Mouse (Mus musculus): ENCODE results near the gene Adprh. TPM values are rescaled to one million over a fixed set of nuclear protein-coding genes. Genes with fewer than 3 reads are reported as not detected.

Adprh gene
- polyA plus RNA-seq, 1 experiment from 2014 or later = 142 TPM

- H3K9ac ChIP-seq = no peak overlapping the region
- 83% methylated on average over 13 of the region's 13 CpGs for WGBS
- no peak overlapping the region for H3K4me3 ChIP-seq (replicated peaks)
- H3K4me2 ChIP-seq = no peak overlapping the region
- H3K27ac ChIP-seq = no peak overlapping the region
- H3K4me1 ChIP-seq = peaks cover 14% of the 10 kb centered on the region
- ATAC-seq (ENCODE audit: low FRiP score) = no peak
- H3K9me3 ChIP-seq = no peaks in the 10 kb centered on the region
- no peaks in the 10 kb centered on the region for H3K36me3 ChIP-seq (replicated peaks)
- H3K27me3 ChIP-seq = no peaks in the 10 kb centered on the region
Measured at GRCm38 (mm10) chr16:38396155-38396554, 56.3 kb downstream of the Adprh start.

DNA sequence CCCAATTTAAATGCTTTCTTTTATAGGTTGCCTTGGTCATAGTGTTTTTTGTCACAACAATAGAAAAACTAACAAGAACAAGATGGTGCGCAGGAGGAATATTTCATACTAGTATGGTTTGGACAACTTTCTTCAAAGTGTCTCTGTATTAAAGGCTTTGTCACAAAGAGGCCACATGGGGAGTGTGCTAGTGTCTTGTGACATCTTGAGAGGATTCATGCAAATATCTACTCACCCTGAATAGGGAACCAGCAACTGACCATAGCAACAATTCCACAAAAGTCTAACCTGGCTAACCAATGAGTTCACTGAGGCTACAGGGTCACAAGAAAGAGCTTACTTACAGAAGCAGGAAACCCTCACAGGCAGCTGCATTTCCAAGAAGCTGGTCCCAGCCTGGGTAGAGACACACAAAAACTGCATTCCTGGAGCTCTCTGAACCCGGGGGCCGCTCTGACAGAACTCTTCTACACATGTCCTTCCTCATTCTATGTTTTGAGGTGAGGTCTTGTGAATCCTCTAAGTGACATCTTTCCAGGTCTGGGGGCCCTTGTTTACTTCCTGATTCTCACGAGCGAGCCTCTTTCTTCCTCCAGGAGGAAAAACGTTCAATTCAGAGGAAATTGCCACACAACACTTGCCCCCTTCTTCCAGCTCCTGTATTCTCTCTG is 57.3 kb downstream of the Adprh start:
- Histone ChIP-seq H3K9me3 (no peaks in the 10 kb centered on the region), H3K4me3 (replicated peaks) (no peak overlapping the region), H3K36me3 (replicated peaks) (no peaks in the 10 kb centered on the region), H3K9ac (no peak overlapping the region), H3K4me2 (no peak overlapping the region), H3K27ac (no peak overlapping the region), H3K27me3 (no peaks in the 10 kb centered on the region), H3K4me1 (peaks cover 11% of the 10 kb centered on the region)
- ATAC-seq (ENCODE audit: low FRiP score) = no peak
- WGBS = 76% methylated on average over 6 of the region's 6 CpGs

DNA sequence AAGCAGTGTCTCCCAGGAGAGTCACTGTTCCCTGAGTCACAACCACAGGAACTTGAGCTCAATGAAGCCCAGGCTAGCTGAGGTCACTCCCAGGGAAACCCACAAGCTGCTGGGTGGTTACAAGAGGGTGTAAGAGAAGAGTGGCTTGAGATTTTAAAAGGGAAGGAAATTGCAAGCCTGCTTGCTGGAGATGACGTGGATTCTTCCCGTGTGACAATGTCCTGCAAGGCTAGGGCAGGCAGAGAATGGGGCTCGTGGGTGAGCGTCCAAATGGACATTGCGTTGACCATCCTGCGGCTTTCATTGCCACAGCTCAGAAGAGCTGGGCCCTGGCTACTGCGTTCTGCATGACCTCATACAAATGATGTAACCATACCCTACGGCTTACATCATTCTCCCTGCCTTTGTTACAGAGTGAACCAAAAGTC is 58.3 kb downstream of the Adprh start:
- H3K27me3 ChIP-seq = no peaks in the 10 kb centered on the region
- no peaks in the 10 kb centered on the region for H3K9me3 ChIP-seq
- H3K36me3 ChIP-seq (replicated peaks) = no peaks in the 10 kb centered on the region
- peaks cover 2% of the 10 kb centered on the region for H3K4me1 ChIP-seq
- WGBS = 85% methylated on average over 8 of the region's 8 CpGs
- no peak for ATAC-seq (ENCODE audit: low FRiP score)
- H3K4me2 ChIP-seq = no peak overlapping the region
- H3K27ac ChIP-seq = no peak overlapping the region
- no peak overlapping the region for H3K9ac ChIP-seq
- H3K4me3 ChIP-seq (replicated peaks) = no peak overlapping the region

Other genes starting within 250 kb of the Adprh start
- not detected in 2 replicates for gene Nr1i2, start 157.9 kb downstream of the Adprh start, polyA plus RNA-seq (2016; fragmentation: Nextera tagmentation; extraction: Ambion mirVana)
- 0.56 and 0.60 TPM in 2 replicates for gene Maats1, start 110.6 kb downstream of the Adprh start, polyA plus RNA-seq (2016; fragmentation: Nextera tagmentation; extraction: Ambion mirVana)
- 141 and 144 TPM in 2 replicates for gene Cox17, start 105.7 kb downstream of the Adprh start, polyA plus RNA-seq (2016; fragmentation: Nextera tagmentation; extraction: Ambion mirVana)
- not detected in 2 replicates for gene Gm21987, start 105.7 kb downstream of the Adprh start, polyA plus RNA-seq (2016; fragmentation: Nextera tagmentation; extraction: Ambion mirVana)
- 0.49 and 0.50 TPM in 2 replicates for gene Popdc2, start 90.5 kb downstream of the Adprh start, polyA plus RNA-seq (2016; fragmentation: Nextera tagmentation; extraction: Ambion mirVana)
- gene Pla1a, start 19.6 kb downstream of the Adprh start, polyA plus RNA-seq (2016; fragmentation: Nextera tagmentation; extraction: Ambion mirVana) = 0.15 and 0.73 TPM in 2 replicates
- 0.59 and 0.77 TPM in 2 replicates for gene Cd80, start 2.9 kb upstream of the Adprh start, polyA plus RNA-seq (2016; fragmentation: Nextera tagmentation; extraction: Ambion mirVana)
- 30.5 and 37.0 TPM in 2 replicates for gene Timmdc1, start 70.0 kb upstream of the Adprh start, polyA plus RNA-seq (2016; fragmentation: Nextera tagmentation; extraction: Ambion mirVana)
- gene Poglut1, start 97.6 kb upstream of the Adprh start, polyA plus RNA-seq (2016; fragmentation: Nextera tagmentation; extraction: Ambion mirVana) = 72.7 and 78.4 TPM in 2 replicates
- 57.4 and 70.5 TPM in 2 replicates for gene Tmem39a, start 106.0 kb upstream of the Adprh start, polyA plus RNA-seq (2016; fragmentation: Nextera tagmentation; extraction: Ambion mirVana)

All from forebrain, embryonic 12.5 days (tissue).